Mouse (Mus musculus): ENCODE measurements at regions not wholly inside any gene's neighbourhood (a gene's known extent, or its start where the extent isn't known, plus 50 kb on each side); places are given as distances from the start of the nearest gene placed in this dataset.
"Not testable (repeated sequence)": the region's sequence is repeated elsewhere in the genome, so short reads cannot be mapped to it uniquely, and the experiment has no call there.

- no peak for ATAC-seq
Observed at GRCm38 (mm10) chr5:52010426-52010825, 179.9 kb downstream of the Dhx15 start.

DNA sequence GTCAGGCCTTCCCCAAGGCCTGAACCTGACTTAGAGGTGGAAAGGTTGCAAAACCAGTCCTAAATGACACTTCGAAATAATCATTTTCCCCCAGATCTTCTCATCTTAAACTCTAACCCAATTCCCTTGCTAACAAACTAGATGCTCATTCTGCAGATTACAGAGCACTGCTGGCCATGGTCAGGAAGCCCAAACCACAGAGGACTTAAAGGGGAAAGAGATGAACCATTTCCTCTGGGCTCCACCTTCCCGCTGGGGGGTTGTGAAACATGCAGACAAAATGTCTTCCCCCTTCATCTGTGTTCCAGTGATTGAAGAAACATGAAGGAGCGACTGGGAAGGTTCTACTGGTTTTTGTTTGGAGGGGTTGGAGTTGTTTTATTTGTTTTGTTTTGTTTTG is 181.4 kb downstream of the Dhx15 start:
- ATAC-seq: no peak

- no peak for ATAC-seq
Observed at GRCm38 (mm10) chr5:52006843-52007242, 183.5 kb downstream of the Dhx15 start.

- no peak for ATAC-seq
Observed at GRCm38 (mm10) chr5:51990847-51991610, 199.3 kb downstream of the Dhx15 start.

- ATAC-seq: no peak
Observed at GRCm38 (mm10) chr5:51989396-51989795, 200.9 kb downstream of the Dhx15 start.

DNA sequence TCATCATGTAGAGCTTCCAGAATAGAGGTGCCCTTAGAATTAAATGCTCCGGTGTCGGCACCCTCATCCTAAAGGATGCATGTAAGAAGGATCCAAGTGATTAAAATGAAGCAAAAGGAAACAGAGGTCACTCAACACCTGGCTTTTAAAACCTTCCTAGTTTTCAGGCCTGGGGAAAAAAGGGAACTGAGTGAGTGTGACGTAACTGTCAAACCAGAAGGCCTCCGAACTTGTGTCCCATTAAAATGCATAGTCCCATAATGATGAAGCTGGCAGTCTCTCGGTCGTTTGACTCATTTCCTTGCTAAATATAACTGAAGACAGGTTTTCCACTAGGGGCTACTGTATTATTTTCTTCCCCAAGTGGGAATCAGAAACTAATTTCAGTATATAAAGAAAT is 201.4 kb downstream of the Dhx15 start:
- no peak for ATAC-seq

DNA sequence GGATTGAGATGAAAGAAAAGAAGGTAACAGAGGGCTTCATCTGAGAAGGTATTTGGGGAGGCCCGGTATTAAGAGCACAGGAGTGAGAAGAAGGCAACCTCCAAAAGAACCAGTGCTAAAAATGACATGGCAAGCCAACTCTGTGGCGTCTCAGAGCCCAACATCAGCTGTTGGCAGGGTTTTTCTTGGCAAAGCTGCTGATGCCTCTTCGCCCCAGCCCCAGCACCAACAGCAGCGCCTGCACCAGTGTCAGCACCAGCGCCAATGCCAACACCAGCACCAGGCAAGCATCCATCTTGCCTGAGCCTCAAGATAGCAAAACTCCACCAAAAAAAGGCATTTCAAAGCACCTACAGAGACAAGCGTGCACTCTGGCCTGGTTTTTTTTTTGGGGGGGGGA is 205.3 kb downstream of the Dhx15 start:
- no peak for ATAC-seq

DNA sequence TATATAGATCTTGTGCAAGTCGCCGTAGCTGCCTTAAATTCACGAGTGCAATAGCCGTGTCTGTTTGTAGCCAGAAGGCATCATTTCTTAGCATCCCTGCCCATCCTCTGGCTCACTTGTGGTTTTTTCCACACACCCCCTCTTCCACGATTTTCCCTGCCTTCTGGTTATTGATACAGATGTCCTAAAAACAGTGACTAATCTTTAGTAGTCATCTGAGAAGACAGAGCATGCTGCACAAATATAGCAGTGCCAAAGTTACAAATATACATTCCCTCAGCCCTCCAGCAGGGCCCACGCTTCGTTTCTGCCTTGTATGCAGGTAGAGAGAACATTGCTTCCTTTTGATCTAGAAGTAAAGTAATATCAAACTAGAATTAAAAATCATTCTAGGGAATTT is 207.5 kb downstream of the Dhx15 start:
- ATAC-seq: no peak

- no peak for ATAC-seq
Observed at GRCm38 (mm10) chr5:51980901-51981300, 209.4 kb downstream of the Dhx15 start.

- ATAC-seq: no peak
Observed at GRCm38 (mm10) chr5:51952499-51952898, 237.8 kb downstream of the Dhx15 start.

- ATAC-seq: no peak
Observed at GRCm38 (mm10) chr5:51949996-51950395, 240.3 kb downstream of the Dhx15 start.

DNA sequence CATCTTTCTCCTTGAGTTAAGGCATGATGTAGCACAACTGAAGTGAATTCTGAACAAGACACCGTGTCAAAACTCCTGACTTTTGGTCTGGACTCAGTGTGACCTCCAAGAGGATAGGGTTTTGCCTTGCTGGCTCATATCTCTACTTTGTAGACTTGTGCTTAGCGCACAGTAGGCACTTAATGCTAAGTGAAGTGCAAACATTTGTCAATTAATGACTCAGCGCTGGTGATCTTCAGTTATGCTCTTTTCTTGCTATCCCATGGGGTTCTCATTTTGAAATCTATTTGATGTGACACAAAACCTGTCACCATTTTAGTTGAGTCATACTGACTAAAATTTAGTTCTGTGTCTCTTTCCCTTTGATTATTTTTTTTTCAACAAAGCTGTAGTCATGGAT is 244.3 kb downstream of the Dhx15 start:
- no peak for ATAC-seq

DNA sequence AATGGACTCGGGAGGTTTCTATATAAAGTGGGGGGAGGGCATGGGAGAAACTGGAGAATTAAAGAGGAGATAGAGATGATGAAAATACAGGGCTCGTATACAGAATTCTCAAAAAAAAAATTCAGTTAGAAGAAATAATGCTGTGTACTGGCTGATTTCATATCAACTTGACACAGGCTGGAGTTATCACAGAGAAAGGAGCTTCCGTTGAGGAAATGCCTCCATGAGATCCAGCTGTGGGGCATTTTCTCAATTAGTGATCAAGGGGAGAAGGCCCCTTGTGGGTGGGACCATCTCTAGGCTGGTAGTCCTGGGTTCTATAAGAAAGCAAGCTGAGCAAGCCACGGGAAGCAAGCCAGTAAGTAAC is 248.4 kb downstream of the Dhx15 start:
- ATAC-seq: not testable (repeated sequence)

GRCm38 (mm10) chr5:51941255-51941924 is 248.9 kb downstream of the Dhx15 start:
- no peak for ATAC-seq

DNA sequence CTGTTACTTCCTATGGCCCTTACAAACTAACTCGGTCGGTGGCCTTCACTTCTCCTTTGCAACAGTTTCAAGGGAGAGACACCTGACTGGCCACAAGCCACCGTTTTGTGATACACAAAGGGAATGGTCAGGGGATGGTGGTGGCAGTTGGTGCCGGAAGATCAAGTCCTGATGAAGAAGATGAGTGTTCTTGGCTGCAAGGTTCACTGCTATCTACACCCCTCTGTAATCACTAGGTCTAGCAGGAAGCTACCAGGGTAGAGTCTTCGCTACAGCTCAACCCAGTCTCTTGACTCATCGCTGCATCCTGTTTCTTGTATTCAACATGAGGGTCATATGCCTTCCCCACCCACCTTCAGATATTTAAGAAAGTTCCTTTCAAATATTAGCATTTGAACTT is 251.5 kb downstream of the Dhx15 start:
- no peak for ATAC-seq

DNA sequence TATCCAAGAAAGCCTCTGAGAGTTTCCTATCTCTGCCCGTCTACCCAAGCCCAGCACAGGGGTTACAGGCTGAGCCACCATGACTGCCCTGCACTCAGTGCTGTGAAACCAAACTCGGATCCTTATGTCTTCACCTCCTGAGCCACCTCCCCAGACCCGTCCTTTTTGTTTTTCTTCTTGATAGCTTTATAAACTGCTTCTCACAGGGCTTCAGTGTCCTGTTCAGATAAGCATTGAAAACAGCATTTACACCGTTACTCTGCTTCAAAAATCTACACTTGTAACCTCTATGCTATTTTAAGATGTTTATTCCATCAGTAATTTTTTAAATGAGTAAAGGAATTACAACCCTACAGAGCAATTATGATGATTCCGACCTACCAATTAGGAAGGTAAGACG is 253.0 kb downstream of the Dhx15 start:
- no peak for ATAC-seq

DNA sequence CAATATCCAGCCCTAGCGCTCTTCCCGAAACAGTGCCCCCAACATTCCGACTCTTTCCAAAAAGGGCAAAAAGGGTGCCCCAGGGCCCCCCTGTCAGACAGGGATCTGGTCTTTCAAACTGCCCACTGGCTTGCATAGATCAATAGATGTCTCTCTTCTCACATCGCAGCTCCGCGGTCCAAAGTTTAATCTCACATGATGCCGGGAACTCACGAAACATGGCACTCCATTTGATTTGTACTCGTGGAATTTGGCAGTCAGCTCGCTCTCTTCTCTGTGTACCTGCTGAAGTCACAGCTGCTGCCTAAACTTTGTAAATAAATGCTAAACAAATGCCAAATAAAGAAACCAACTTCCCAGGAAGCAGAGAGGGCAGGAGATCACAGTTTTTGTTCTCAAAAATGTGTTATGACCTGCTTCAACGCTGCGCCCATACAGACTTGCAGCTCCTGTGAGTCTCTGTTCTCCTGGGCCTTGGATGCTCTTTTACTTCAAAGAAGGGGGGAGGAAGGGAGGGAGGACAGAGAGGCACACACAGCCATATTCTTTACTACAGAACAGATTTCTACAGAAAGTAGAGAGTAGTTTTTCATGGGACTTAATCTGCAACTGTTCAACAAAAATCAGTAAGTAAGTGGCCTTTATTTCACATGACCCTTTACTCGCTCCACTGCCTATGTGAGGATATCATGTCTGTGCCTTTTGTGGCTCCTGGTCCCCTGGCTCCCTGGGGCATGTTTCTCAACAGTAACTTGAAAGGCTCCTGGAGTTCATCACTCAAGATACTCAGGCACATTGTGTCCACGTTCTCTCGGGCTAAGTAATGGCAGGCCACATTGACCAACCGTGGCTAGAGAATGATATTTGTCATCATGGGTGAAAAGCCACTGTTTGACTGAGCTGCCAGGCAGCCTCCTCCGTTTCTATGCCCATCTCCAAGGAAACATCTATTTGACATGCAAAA is 254.6 kb downstream of the Dhx15 start:
- ATAC-seq: no peak

GRCm38 (mm10) chr5:51934910-51935309 is 255.4 kb downstream of the Dhx15 start:
- ATAC-seq: no peak

- ATAC-seq: no peak
Observed at GRCm38 (mm10) chr5:51933331-51933730, 257.0 kb downstream of the Dhx15 start.

DNA sequence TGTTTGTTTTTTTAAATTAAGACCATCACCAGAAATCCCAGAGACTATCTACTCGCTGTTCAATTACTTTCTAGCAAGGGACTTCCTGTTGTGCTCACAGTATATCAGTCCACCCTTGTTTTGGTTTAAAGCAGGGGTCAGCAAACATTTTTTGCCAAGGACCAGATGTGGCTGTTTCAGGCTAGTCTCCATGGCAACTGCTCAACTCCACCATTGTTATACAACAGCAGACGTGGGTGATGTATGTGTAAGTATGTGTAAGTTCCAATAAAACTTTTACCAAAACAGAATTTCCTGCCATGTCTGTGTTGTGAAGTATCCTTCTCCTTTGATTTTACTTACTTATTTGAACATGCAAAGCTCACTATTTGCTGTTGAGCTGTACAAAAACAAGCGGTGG is 259.9 kb downstream of the Dhx15 start:
- no peak for ATAC-seq

DNA sequence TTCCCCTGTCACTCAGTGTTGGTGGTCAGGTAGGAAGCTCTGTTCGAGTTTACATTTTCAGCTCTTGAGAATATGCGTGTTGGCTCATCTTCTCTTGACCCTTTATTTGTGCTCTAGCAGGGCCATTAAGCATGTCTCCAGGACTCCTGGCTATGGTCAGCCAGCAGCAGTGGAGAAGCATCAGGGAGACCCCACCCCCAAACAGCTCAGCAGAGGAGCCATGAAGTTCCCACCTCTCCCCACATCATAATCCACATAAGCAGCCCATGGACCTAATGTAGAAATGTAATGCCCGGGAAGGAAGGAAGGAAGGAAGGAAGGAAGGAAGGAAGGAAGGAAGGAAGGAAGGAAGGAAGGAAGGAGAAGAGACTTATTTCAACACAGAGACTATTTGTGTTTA is 261.5 kb downstream of the Dhx15 start:
- ATAC-seq: no peak

- no peak for ATAC-seq
Observed at GRCm38 (mm10) chr5:51923417-51923816, 266.9 kb downstream of the Dhx15 start.

DNA sequence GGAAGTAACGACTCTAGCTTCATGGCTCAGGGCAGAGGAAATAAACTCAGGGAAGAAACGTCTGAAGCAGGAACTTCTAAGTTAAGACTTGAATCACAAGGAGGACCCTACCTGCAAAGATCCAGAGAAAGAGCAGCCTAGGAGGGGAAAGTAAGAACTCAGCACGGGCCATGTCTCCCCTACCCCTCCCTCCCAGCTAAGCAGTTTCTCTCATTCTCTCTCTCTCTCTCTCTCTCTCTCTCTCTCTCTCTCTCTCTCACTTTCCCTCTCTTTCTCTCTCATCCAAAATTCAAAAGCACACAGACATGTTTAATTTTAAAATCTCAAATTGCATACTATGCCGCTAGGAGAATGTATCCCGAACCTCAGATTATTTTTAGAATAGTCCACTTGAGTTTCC is 267.3 kb downstream of the Dhx15 start:
- ATAC-seq: no peak

All from CD4-positive, CD25-positive, alpha-beta regulatory T cell, adult 4 months (primary cell).